Mouse (Mus musculus) erythroblast, embryonic 14.5 days (primary cell): ENCODE results near the gene Mug1. TPM values are rescaled to one million over a fixed set of nuclear protein-coding genes. Genes with fewer than 3 reads are reported as not detected.
"Not testable (repeated sequence)": the region's sequence is repeated elsewhere in the genome, so short reads cannot be mapped to it uniquely, and the experiment has no call there.

Experiments
- H3K27me3 ChIP-seq: 2 replicates; pipeline ENCODE4 v1.6.1; 2012; ENCODE audit warnings: inconsistent platforms; ENCODE audit not compliant: control insufficient read depth
- H3K36me3 ChIP-seq: 2 replicates; pipeline ENCODE4 v1.6.1; 2012; ENCODE audit warnings: mild to moderate bottlenecking, inconsistent platforms; ENCODE audit not compliant: control insufficient read depth
- H3K4me1 ChIP-seq: 2 replicates; pipeline ENCODE4 v1.6.1; 2012; ENCODE audit warnings: inconsistent platforms; ENCODE audit not compliant: control insufficient read depth
- H3K4me3 ChIP-seq: replicated peaks from 2 replicates; pipeline ENCODE3; 2012; ENCODE audit warnings: moderate library complexity, mild to moderate bottlenecking, inconsistent platforms
- H3K9me3 ChIP-seq: 2 replicates; pipeline ENCODE4 v1.6.1; 2012; ENCODE audit warnings: low read length, inconsistent platforms, mixed read lengths; ENCODE audit not compliant: control insufficient read depth
- GATA1 ChIP-seq: IDR thresholded peaks from 2 replicates; pipeline ENCODE4 v1.6.1; 2012; ENCODE audit warnings: low read length, inconsistent platforms, mixed read lengths
- TAL1 ChIP-seq: IDR thresholded peaks from 3 replicates; pipeline ENCODE4 v1.6.1; 2012; ENCODE audit warnings: low read length, inconsistent platforms, mixed read lengths
- polyA plus RNA-seq: library from polyadenylated mRNA; stranded (reverse); fragments of >175 nt; gene quantifications from 2 replicates; pipeline ENCODE4 v1.2.3, GENCODE M21; 2012

The Mug1 gene
- polyA plus RNA-seq = not detected in 2 replicates

- H3K36me3 ChIP-seq, H3K4me3 ChIP-seq, H3K9me3 ChIP-seq, H3K27me3 ChIP-seq, H3K4me1 ChIP-seq: not testable (repeated sequence)
Measured at GRCm38 (mm10) chr6:121838271-121838670, at the start of gene Mug1. TSS of gene Mug1 (plus strand) at chr6:121838541.

GRCm38 (mm10) chr6:121828034-121828433 is 10.3 kb upstream of the Mug1 start:
- H3K4me3 ChIP-seq = no peak overlapping the region
- no peaks in the 10 kb centered on the region for H3K4me1 ChIP-seq
- H3K36me3 ChIP-seq = no peaks in the 10 kb centered on the region
- no peaks in the 10 kb centered on the region for H3K27me3 ChIP-seq
- no peak for TF ChIP-seq GATA1
- no peak for TF ChIP-seq TAL1
- peaks cover 4% of the 10 kb centered on the region; the same call in 1 of the 2 replicates for H3K9me3 ChIP-seq

GRCm38 (mm10) chr6:121836361-121836760 is 2.0 kb upstream of the Mug1 start:
- TF ChIP-seq GATA1 (no peak), TAL1 (no peak)
- Histone ChIP-seq H3K9me3 (peaks cover 2% of the 10 kb centered on the region; the same call in 1 of the 2 replicates), H3K4me1 (no peaks in the 10 kb centered on the region), H3K4me3 (no peak overlapping the region), H3K36me3 (no peaks in the 10 kb centered on the region), H3K27me3 (no peaks in the 10 kb centered on the region)

GRCm38 (mm10) chr6:121848378-121848777 is 10.0 kb downstream of the Mug1 start:
- Histone ChIP-seq H3K9me3 (peaks cover 2% of the 10 kb centered on the region; the same call in 1 of the 2 replicates), H3K4me1 (no peaks in the 10 kb centered on the region), H3K36me3 (no peaks in the 10 kb centered on the region), H3K4me3 (no peak overlapping the region), H3K27me3 (no peaks in the 10 kb centered on the region)
- TF ChIP-seq TAL1 = no peak
- TF ChIP-seq GATA1 = no peak

Other genes starting within 250 kb of the Mug1 start
- 0.02 TPM in 1 of 2 replicates, not detected in the other for gene A2m, start 203.2 kb upstream of the Mug1 start, polyA plus RNA-seq
- gene Gm7298, start 105.6 kb upstream of the Mug1 start, polyA plus RNA-seq = not detected in 2 replicates
- not detected in 2 replicates for gene Mug2, start 168.2 kb downstream of the Mug1 start, polyA plus RNA-seq